Mouse (Mus musculus) forebrain, embryonic 10.5 days (tissue): ENCODE data around the gene Bcl7c. TPM values are rescaled to one million over a fixed set of nuclear protein-coding genes. Genes with fewer than 3 reads are reported as not detected.
"Not testable (repeated sequence)": the region's sequence is repeated elsewhere in the genome, so short reads cannot be mapped to it uniquely, and the experiment has no call there.

Experiments used
- DNase-seq: peaks from one replicate; pipeline ENCODE4 v3.0.0-alpha.2; 2017; ENCODE audit warnings: low spot score; ENCODE audit errors: extremely low spot score
- H3K27ac ChIP-seq: fragments of 300-500 bp; sonication (generic); 2 replicates; pipeline ENCODE4 v1.5.1; 2016; ENCODE audit warnings: mild to moderate bottlenecking
- H3K27me3 ChIP-seq: fragments of 300-500 bp; sonication (generic); 2 replicates; pipeline ENCODE4 v1.6.1; 2016; ENCODE audit warnings: mild to moderate bottlenecking; ENCODE audit not compliant: poor library complexity, severe bottlenecking
- H3K36me3 ChIP-seq: fragments of 300-500 bp; sonication (generic); replicated peaks from 2 replicates; pipeline ENCODE4 v1.6.1; 2016; ENCODE audit warnings: mild to moderate bottlenecking, moderate library complexity
- H3K4me1 ChIP-seq: fragments of 300-500 bp; sonication (generic); 2 replicates; pipeline ENCODE4 v1.6.1; 2016
- H3K4me3 ChIP-seq: fragments of 300-500 bp; sonication (generic); 2 replicates; pipeline ENCODE4 v1.5.1; 2016; ENCODE audit warnings: mild to moderate bottlenecking, moderate library complexity
- H3K9me3 ChIP-seq: fragments of 300-500 bp; sonication (generic); 2 replicates; pipeline ENCODE4 v1.6.1; 2016; ENCODE audit warnings: mild to moderate bottlenecking, moderate library complexity
- WGBS: fragments of 180-500 bp; shearing (Covaris S2); methylation state at CpG from one replicate; pipeline ENCODE4 v1.1.7; 2016; 5-methylcytosine and 5-hydroxymethylcytosine counted together
- polyA plus RNA-seq: library from polyadenylated mRNA; unstranded; fragments of >200 nt; fragmentation: Nextera tagmentation; extraction: Ambion mirVana; gene quantifications from 2 replicates; pipeline ENCODE4 v1.2.1, GENCODE M21; 2016

Bcl7c gene
- polyA plus RNA-seq, 1 experiment from 2014 or later, result 50.4 TPM

GRCm38 (mm10) chr7:127649206-127649605 lies 59.5 kb downstream of the Bcl7c start:
- Histone ChIP-seq H3K36me3 (no peaks in the 10 kb centered on the region), H3K27ac (no peak overlapping the region), H3K27me3 (peaks cover 4% of the 10 kb centered on the region; the same call in 1 of the 2 replicates), H3K4me3 (no peak overlapping the region), H3K4me1 (peaks cover 8% of the 10 kb centered on the region), H3K9me3 (no peaks in the 10 kb centered on the region)
- 97% methylated on average over 6 of the region's 6 CpGs for WGBS
- no peak for DNase-seq

GRCm38 (mm10) chr7:127648516-127649201 lies 60.1 kb downstream of the Bcl7c start:
- no peaks in the 10 kb centered on the region for H3K9me3 ChIP-seq
- no peak for DNase-seq
- H3K27ac ChIP-seq, result no peak overlapping the region
- H3K27me3 ChIP-seq, result peaks cover 4% of the 10 kb centered on the region; the same call in 1 of the 2 replicates
- no peak overlapping the region for H3K4me3 ChIP-seq
- WGBS, result 95% methylated on average over 4 of the region's 4 CpGs
- no peaks in the 10 kb centered on the region for H3K36me3 ChIP-seq
- peaks cover 8% of the 10 kb centered on the region for H3K4me1 ChIP-seq

DNA sequence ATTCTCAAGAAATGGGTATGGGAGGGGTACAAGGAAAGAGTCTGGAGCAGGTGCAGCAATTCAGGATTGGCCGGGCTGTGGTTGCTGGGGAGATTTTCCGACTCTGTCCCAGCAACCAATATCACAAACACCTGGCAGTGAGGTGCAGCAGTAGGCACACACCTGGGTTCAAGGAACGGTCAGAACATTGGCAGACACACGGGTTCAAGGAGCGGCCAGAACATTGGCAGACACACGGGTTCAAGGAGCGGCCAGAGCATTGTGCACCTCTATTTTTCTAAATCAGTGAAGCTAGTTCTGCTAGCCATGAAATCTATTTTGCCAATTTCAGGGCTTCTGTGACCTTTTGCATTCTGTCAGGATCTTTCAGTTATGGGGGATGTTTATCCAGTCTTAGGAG lies 61.2 kb downstream of the Bcl7c start:
- WGBS, result 92% methylated on average over 7 of the region's 7 CpGs
- not testable (repeated sequence) for H3K27ac ChIP-seq, DNase-seq, H3K9me3 ChIP-seq, H3K27me3 ChIP-seq, H3K4me3 ChIP-seq, H3K4me1 ChIP-seq, H3K36me3 ChIP-seq

- WGBS, result 91% methylated on average over 4 of the region's 4 CpGs
- Histone ChIP-seq H3K4me3 (no peak overlapping the region), H3K36me3 (no peaks in the 10 kb centered on the region), H3K9me3 (no peaks in the 10 kb centered on the region), H3K4me1 (no peaks in the 10 kb centered on the region), H3K27ac (no peak overlapping the region), H3K27me3 (no peaks in the 10 kb centered on the region)
- no peak for DNase-seq
Measured at GRCm38 (mm10) chr7:127646363-127646762, 62.4 kb downstream of the Bcl7c start.

DNA sequence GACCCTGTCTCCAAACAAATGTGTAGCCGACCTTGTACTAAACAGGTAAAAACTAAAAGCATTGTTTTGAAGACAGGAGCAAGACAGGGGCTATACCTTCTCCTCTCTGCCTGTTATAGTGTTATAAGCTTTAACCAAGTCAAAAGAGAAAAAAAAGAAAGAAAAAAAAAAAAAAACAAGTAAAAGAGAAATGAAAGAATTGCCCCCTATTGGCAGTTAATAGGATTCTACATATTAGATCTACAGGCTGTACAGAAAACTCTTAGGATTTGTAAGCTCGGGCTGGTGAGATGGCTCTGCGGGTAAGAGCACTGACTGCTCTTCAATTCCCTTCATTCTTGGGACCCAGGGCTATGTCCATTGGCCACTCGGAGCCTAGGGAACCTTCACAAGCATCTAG lies 66.5 kb downstream of the Bcl7c start:
- H3K4me1 ChIP-seq, result peaks cover 5% of the 10 kb centered on the region
- no peak for DNase-seq
- H3K9me3 ChIP-seq, result no peaks in the 10 kb centered on the region
- no peak overlapping the region for H3K27ac ChIP-seq
- 75% methylated on average over 4 of the region's 4 CpGs for WGBS
- no peak overlapping the region for H3K4me3 ChIP-seq
- no peaks in the 10 kb centered on the region for H3K36me3 ChIP-seq
- no peaks in the 10 kb centered on the region for H3K27me3 ChIP-seq

GRCm38 (mm10) chr7:127641260-127641659 lies 67.5 kb downstream of the Bcl7c start:
- Histone ChIP-seq H3K36me3 (no peaks in the 10 kb centered on the region), H3K27me3 (peaks cover 5% of the 10 kb centered on the region), H3K4me1 (peaks cover 14% of the 10 kb centered on the region), H3K9me3 (no peaks in the 10 kb centered on the region), H3K27ac (no peak overlapping the region), H3K4me3 (no peak overlapping the region)
- DNase-seq, result no peak
- WGBS, result 74% methylated on average over 4 of the region's 4 CpGs

DNA sequence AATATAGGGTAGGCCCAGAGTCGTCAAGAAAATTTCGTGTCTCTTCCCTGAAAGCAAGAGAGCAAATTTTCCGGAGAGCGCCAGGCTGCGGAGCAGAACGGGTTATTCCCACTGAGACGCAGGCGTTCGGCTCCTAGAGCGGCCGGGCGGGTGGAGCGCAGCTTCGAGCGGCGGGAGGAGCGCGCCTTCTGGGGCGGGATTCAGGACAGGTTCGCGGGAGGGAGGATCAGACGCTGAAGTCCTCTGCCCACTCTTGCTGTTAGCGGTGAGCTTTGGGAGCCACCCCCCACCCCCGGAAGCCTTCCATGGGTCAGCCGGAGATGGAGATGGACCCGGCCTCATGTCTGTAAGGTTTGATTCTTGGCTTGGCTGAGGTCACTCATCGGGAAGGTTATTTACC lies 71.8 kb downstream of the Bcl7c start:
- under 1% methylated on average over 27 of the region's 27 CpGs for WGBS
- Histone ChIP-seq H3K4me1 (peaks cover 14% of the 10 kb centered on the region), H3K27me3 (peaks cover 10% of the 10 kb centered on the region), H3K36me3 (no peaks in the 10 kb centered on the region), H3K4me3 (peak overlapping the region; percentile 64), H3K9me3 (no peaks in the 10 kb centered on the region), H3K27ac (peak overlapping the region; percentile 82)
- DNase-seq, result peak; percentile 74

DNA sequence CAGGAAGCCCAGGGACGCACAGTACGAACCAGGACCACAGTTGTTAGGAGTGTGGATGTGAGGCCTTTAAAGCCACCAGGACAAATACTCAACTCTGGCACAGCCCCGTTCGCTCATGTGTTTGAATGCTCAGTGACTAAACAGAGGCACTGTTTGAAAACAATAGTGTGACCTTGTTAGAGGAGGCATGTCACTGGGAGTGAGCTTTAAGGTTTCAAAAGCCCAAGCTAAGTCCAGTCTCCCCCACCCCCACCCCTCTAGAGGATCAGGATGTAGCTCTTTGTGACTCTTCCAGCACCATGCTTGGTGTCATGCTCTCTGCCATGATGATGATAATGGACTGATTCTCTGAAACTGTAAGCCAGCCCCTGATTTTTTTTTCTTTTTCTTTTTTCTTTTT lies 77.3 kb downstream of the Bcl7c start:
- H3K27me3 ChIP-seq, result peaks cover 7% of the 10 kb centered on the region
- DNase-seq, result no peak
- H3K4me1 ChIP-seq, result peaks cover 1% of the 10 kb centered on the region
- no peak overlapping the region for H3K27ac ChIP-seq
- no peak overlapping the region for H3K4me3 ChIP-seq
- H3K36me3 ChIP-seq, result no peaks in the 10 kb centered on the region
- WGBS, result 70% methylated on average over 4 of the region's 4 CpGs
- H3K9me3 ChIP-seq, result no peaks in the 10 kb centered on the region

DNA sequence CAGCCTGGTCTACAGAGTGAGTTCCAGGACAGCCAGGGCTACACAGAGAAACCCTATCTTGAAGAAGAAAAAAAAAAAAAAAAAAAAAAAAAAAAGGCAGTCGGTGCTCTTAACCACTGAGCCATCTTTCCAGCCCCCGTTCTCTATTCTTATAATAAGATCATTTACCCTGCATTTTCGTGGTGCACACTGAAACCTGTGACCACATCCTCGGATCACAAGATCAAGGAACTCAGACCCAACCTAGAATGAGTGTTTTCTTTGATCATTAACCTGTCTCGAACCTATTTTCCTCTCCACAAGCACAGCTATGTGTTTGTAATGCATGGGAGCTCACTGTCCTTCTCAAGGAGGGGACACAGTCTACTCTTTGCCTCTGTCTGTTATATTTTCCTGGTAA lies 80.1 kb downstream of the Bcl7c start:
- 78% methylated on average over 5 of the region's 5 CpGs for WGBS
- no peak for DNase-seq
- Histone ChIP-seq H3K9me3 (no peaks in the 10 kb centered on the region; the same call in 1 of the 2 replicates), H3K36me3 (no peaks in the 10 kb centered on the region), H3K27ac (no peak overlapping the region), H3K4me1 (no peaks in the 10 kb centered on the region), H3K4me3 (no peak overlapping the region), H3K27me3 (no peaks in the 10 kb centered on the region)

DNA sequence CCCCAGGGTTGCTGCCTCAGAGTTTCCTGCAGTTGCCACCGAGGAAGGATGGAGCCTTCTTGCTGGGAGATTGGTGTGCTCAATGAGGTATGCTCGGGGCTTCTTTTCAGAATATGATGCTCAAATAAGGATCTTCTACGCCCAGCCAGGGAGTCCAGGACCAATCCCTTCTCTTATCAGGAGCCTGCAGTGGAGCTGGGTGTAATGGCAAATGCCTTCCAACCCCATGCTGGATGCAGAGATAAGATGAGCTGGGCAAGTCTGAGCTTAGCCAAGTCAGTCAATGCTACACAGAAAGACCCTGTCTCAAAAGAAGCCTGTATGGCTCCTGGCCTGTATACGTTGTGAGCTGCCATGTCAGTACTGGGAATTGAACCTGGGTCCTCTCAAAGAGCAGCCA lies 82.3 kb downstream of the Bcl7c start:
- no peaks in the 10 kb centered on the region for H3K4me1 ChIP-seq
- no peaks in the 10 kb centered on the region for H3K36me3 ChIP-seq
- WGBS, result 89% methylated on average over 4 of the region's 4 CpGs
- H3K27ac ChIP-seq, result no peak overlapping the region
- no peak overlapping the region for H3K4me3 ChIP-seq
- H3K27me3 ChIP-seq, result no peaks in the 10 kb centered on the region
- DNase-seq, result no peak
- no peaks in the 10 kb centered on the region; the same call in 1 of the 2 replicates for H3K9me3 ChIP-seq

- DNase-seq, result no peak
- Histone ChIP-seq H3K9me3 (no peaks in the 10 kb centered on the region; the same call in 1 of the 2 replicates), H3K4me1 (no peaks in the 10 kb centered on the region), H3K27ac (no peak overlapping the region), H3K4me3 (no peak overlapping the region), H3K36me3 (no peaks in the 10 kb centered on the region), H3K27me3 (no peaks in the 10 kb centered on the region)
- 98% methylated on average over 7 of the region's 7 CpGs for WGBS
Measured at GRCm38 (mm10) chr7:127626039-127626438, 82.7 kb downstream of the Bcl7c start.

GRCm38 (mm10) chr7:127618402-127618801 lies 90.3 kb downstream of the Bcl7c start:
- peaks cover 35% of the 10 kb centered on the region for H3K4me1 ChIP-seq
- DNase-seq, H3K27me3 ChIP-seq, H3K4me3 ChIP-seq, H3K27ac ChIP-seq, H3K36me3 ChIP-seq, H3K9me3 ChIP-seq: not testable (repeated sequence)
- 92% methylated on average over 7 of the region's 8 CpGs for WGBS

DNA sequence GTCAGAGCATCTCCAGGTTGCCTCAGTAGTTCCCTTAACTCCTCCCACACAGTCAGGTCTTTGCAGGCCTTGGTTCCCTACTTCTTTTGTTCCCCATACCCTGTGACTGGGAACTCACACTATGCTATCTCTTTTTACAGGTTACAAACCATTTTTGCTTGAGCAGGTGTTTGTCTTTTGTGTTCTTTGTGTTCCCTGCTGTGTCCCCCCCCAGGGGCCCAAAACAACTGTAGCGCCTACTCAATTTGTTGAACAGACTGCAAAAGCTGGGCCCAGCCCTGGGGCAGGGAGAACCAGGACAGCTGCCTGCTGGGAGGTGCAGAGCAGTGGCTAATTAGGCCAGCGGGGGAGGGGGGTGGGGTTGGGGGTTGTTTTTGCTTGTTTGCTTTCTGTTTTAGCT lies 90.8 kb downstream of the Bcl7c start:
- Histone ChIP-seq H3K4me3 (no peak overlapping the region; the same call in 1 of the 2 replicates), H3K27me3 (no peaks in the 10 kb centered on the region), H3K9me3 (no peaks in the 10 kb centered on the region), H3K36me3 (peaks cover 5% of the 10 kb centered on the region), H3K27ac (peak overlapping the region; percentile 44; the same call in 1 of the 2 replicates), H3K4me1 (peaks cover 39% of the 10 kb centered on the region)
- no peak for DNase-seq
- 36% methylated on average over 2 of the region's 2 CpGs for WGBS
